Mouse (Mus musculus) mature B cell (primary cell): Measurements from ENCODE around the gene Elmo1.

ENCODE experiments used
- in situ Hi-C: fragments of 300-500 bp; cut with MboI; formaldehyde crosslinking; loops from 2 replicates; pipeline ENCODE4 v1.14.3; 2019

Elmo1 gene

GRCm38 (mm10) chr13:20383875-20384274, 293.5 kb downstream of the Elmo1 start:
- in situ Hi-C loops: no loop called here

- in situ Hi-C loops: no loop called here
Measured at GRCm38 (mm10) chr13:20384846-20385245, 294.4 kb downstream of the Elmo1 start.

DNA sequence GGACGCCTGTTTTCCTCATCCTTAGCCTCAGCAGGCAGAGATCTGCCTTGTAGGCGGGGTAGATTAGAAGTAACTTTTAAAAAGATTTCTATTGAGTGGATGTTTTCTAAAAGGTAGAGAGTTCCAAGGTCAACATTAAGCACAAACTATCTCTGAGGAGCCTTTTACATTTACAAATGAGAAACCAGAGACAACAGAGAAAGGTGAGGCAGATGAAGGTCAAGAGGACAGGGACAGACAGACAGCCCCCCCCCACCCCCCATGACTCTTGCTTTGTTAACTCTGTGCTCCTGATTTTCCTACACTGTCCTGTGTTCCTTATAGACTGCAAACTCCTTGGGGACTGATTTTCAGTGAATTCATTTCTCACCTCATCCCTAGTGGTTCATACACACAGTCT, 295.0 kb downstream of the Elmo1 start:
- in situ Hi-C loops: no loop called here

- in situ Hi-C loops: no loop called here
Measured at GRCm38 (mm10) chr13:20386462-20387141, 296.2 kb downstream of the Elmo1 start.

DNA sequence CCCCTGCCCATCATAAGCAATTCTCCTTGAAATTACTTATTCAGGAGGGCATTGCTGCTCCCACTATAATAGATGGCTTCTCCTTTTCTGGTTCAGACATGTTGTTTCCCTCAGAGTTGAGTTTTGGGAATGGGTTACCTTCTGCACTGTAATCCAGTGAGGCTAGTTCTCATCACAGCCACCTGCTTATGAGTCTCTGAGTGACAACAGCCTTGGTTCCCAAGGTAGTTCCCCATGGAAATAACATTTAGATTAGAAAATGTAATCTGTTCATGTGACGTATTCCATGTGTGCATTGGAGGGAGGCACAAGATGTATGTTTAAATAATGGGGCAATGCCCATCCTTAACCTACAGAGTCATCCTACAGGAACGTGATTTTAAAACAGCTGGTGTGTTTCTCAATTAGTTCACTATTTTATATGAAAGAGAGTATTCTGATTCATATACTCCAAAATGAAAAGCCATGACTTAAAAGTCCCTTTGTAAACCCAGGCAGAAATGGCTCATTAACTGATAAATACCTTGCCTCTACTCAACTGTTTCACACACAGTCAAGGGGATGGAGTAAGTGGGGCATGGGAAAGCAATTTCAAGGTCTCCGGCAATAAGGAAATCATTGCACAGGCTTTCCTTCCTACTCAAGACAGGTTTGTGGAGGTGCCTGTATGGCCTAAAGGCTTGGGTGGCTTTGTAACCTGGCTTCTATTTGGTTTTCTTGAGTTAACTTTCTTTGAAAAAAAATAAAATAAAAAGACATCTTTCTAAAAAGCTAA, 302.6 kb downstream of the Elmo1 start:
- in situ Hi-C loops: no loop called here

GRCm38 (mm10) chr13:20397744-20398143, 307.3 kb downstream of the Elmo1 start:
- in situ Hi-C loops: no loop called here

GRCm38 (mm10) chr13:20398311-20398710, 307.9 kb downstream of the Elmo1 start:
- in situ Hi-C loops: no loop called here

GRCm38 (mm10) chr13:20404530-20404929, 314.1 kb downstream of the Elmo1 start:
- in situ Hi-C loops: no loop called here

DNA sequence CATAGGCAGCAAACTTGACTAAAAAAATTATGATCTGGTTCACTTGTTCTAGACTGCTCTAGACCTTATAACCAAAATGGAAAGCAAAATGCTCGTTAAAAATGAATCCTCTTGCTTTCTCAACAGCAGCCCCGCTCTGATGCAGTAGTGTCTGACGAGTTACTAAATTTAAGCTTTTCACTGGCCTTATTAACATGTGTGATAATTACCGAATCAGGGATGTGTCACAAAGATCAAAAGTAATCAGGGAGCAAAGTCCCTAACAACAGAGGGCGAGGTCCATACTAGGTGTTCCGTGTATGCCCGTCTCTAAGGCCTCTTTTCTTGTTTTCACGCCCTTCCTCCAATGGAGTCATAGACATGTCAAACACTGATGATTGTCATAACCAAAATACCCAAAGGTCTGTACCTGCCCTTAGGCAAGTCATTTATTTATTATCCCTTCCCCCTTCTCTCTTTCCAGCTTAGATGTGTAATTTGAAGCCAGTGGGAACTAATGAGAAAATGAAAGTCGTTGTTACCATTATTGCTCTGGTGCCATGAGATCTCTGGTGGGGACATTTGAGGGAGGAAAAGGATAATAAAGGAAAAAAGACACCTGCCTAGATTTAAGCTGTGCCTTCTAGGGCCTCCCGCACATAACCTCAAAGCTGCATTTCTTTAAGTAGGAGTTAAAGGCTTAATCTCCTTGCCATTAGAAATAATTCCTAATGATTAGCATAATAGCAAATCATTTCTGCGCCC, 316.2 kb downstream of the Elmo1 start:
- in situ Hi-C loops: no loop called here

DNA sequence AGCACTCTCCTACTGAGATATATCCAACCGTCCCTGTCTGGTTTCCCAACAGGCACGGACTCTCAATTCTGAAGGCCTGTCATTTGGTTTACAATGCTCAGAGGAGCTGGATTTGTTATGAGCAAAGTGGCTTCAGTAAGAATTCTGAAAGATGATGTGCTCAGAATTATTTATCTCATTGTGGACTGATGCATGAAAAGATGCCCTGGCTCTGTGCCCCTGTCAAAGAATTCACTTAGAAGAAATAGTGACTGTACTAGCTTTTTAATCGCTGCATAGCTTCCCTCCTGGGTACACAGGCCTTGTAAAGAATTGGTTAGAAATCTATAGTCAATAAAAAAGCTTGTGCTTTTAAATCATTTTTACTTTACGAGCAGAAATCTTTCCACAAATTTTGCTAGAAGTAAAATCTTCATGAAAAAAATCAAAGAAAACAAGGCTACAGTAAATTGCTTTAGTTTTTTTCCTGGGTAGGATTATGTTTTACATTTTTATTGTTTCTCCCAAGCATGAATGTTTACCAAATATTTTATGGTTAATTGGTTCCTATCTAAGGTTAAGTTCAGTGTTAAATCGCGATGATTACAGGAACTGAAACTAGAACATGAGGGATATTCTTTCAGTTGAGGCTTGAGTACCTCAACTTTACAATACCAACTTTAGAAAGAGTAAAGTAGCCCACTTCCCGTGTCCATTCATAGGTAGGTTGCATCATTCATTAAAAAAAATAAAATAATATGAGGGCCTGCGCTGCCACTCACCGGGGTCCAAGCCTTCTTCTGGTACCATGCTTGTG, 320.1 kb downstream of the Elmo1 start:
- in situ Hi-C loops: no loop called here

- in situ Hi-C loops: no loop called here
Measured at GRCm38 (mm10) chr13:20416691-20417660, 326.6 kb downstream of the Elmo1 start.

DNA sequence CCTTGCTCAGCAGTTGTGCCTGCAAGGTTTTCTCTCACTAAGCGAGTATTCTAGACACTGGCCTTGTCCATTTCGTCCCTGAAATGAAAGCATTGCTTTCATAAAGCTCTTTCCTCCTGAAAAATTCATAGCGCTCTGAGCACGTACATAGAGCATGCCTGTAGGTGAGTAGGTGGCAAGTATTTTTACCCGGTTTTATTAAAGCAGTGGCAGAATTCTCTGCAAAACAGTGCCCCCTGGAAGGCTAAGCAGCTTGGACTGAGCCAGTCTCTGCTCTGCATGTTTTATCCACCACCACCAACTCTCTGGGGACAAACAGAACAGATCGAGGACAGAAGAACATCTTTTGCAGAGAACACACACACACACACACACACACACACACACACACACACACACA, 340.6 kb downstream of the Elmo1 start:
- in situ Hi-C loops: no loop called here

DNA sequence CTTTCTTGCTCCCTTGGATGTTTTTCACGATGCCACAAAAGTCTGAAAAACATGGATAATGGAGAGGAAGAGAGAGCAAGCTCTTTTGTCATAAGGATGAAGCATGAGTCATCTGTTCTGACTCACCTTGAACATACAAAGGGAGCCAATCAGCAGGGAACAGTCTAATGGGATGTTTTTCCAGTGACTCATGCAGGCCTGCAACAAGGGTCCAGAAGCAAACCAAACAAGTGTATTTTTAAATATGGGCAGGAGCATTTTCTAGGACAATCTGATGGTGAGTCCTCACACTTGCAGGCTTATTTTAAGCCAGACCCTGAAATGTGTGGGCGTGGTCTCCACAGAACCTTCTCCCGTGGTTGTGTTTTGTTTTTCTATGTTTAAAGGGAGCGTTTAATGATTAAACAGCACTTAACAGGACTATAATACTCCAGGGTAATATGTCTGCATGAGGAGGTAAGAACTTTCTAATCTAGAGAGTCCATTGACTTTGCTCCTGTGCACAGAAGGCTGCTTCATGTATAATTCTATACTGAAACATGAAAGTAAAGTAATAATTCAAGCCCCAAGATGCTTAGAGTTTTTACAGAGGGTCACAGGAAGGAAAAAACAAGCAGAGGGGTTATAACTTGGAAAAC, 342.9 kb downstream of the Elmo1 start:
- in situ Hi-C loops: no loop called here

DNA sequence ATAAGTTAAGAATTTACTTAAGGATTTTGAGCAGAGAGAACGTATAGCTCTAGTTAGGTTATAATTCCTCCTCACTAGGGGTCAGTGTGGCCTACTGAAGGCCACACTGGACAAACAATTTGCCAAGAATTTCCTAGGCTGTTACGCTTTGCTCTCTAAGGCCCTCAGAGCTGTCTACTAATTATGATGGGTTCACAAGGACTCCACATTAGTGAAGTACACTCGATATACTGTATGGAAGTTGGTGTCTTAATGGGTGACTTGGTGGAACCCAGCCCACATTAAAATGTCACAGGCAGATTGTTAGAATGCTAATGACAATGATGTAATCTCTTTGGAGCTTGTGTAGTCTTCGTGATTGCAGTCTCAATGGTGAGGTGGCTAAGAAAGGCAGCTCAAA, 343.7 kb downstream of the Elmo1 start:
- in situ Hi-C loops: no loop called here

GRCm38 (mm10) chr13:20439488-20439887, 349.1 kb downstream of the Elmo1 start:
- in situ Hi-C loops: no loop called here

- in situ Hi-C loops: no loop called here
Measured at GRCm38 (mm10) chr13:20450831-20451353, 360.5 kb downstream of the Elmo1 start.

DNA sequence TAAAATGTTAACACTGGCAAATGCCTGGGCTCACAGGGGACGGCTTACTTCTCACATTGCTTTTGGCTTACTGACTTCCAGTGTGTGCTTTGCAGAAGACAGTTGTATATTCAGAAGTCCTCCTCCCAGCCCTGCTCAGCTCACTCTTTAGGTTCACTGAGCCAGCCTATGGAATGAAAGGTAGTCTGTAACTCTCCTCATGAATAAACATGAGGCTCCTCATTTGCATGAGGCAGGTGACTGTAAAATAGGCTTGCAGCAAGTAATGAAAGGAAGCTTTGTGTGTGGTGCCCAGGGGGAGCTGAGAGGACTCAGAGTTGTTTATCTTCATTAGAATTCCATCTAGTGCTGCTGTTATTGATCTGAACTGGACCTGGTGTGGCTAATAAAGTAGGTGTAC, 364.0 kb downstream of the Elmo1 start:
- in situ Hi-C loops: no loop called here

DNA sequence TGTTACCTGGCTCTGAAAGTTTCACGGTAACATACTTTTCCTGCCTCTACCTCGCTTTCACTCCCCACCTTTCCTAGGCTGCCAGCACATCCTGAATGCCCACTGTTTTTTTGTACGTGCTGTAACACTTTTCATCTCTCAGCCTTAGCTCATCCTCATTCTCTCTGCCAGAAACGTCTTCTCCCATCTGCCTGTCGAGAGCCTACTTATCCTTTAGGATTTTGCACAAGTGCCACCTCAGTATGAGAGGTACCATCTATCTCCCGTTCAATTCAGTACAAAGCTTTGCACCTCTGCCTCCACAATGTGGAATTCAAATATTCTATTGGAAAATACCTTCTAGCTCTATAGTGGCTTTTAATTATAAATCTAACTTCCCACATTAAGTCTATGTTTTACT, 369.7 kb downstream of the Elmo1 start:
- in situ Hi-C loops: no loop called here

GRCm38 (mm10) chr13:20461616-20462015, 371.2 kb downstream of the Elmo1 start:
- in situ Hi-C loops: no loop called here

- in situ Hi-C loops: no loop called here
Measured at GRCm38 (mm10) chr13:20464161-20464560, 373.8 kb downstream of the Elmo1 start.
